Mouse (Mus musculus): Measurements from ENCODE around the gene Cers1.

DNA sequence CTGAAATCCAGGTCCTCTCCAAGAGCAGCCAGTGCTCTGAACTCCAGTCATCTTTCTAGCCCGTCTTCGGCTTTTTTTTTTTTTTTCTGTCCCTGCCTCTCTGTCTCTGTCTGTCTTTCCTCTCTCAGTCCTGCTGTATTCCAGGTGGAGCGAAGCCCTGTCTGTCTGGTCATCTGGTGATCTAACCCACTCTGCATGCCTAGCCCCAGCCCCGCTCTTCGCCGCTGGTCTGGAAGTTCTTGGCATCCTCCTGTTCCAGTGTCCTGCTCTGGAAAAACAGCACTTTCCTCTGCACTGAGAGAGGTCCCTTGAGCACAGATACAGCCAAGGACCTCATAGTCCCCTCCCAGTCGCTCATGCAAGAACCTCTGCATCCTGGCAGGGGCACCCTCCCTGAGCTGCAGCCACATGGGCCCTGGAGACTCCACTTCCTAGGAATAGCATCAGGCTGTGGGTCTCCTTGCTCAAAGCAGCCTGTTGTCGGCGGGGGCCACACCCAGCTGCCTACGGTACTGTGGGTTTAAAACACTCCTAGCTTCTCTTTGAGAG, 46.0 kb downstream of the Cers1 start:
- TF ChIP-seq TAL1 (IDR thresholded peaks at IDR 0.05; ENCODE audit: low read length) = no peak
- no peak for TF ChIP-seq GATA1 (IDR thresholded peaks at IDR 0.05; ENCODE audit: low read length)
